Mouse (Mus musculus) heart, embryonic 16.5 days (tissue): Measurements from ENCODE around the gene Dusp7. TPM values are rescaled to one million over a fixed set of nuclear protein-coding genes. Genes with fewer than 3 reads are reported as not detected.

Source experiments
- ATAC-seq: fragments of 200-750 bp; cut with Nextera tagmentation; replicated peaks from 2 replicates; pipeline ENCODE4 v1.8.0; 2017; ENCODE audit warnings: moderate number of reproducible peaks; ENCODE audit not compliant: insufficient read depth, low FRiP score; ENCODE audit errors: extremely low read depth
- H3K27ac ChIP-seq: fragments of 300-500 bp; sonication (generic); 2 replicates; pipeline ENCODE4 v1.5.1; 2014; ENCODE audit warnings: mild to moderate bottlenecking, low read length, control low read depth, moderate library complexity
- H3K27me3 ChIP-seq: fragments of 300-500 bp; sonication (generic); 2 replicates; pipeline ENCODE4 v1.6.1; 2014; ENCODE audit warnings: low read length, mixed read lengths; ENCODE audit not compliant: control insufficient read depth, insufficient read depth
- H3K36me3 ChIP-seq: fragments of 300-500 bp; sonication (generic); 2 replicates; pipeline ENCODE4 v1.6.1; 2014; ENCODE audit not compliant: control insufficient read depth, insufficient read depth
- H3K4me1 ChIP-seq: fragments of 300-500 bp; sonication (generic); 2 replicates; pipeline ENCODE4 v1.6.1; 2014; ENCODE audit warnings: low read length, mixed read lengths; ENCODE audit not compliant: control insufficient read depth, insufficient read depth
- H3K4me2 ChIP-seq: fragments of 300-500 bp; sonication (generic); 2 replicates; pipeline ENCODE4 v1.6.1; 2014; ENCODE audit warnings: low read depth, mild to moderate bottlenecking, control low read depth, low read length
- H3K4me3 ChIP-seq: fragments of 300-500 bp; sonication (generic); 2 replicates; pipeline ENCODE4 v1.5.1; 2014; ENCODE audit warnings: mild to moderate bottlenecking, control low read depth, low read length
- H3K9ac ChIP-seq: fragments of 300-500 bp; sonication (generic); 2 replicates; pipeline ENCODE4 v1.6.1; 2014; ENCODE audit warnings: low read length, control low read depth
- H3K9me3 ChIP-seq: fragments of 300-500 bp; sonication (generic); replicated peaks from 2 replicates; pipeline ENCODE4 v1.6.1; 2016; ENCODE audit warnings: low read length; ENCODE audit not compliant: control insufficient read depth
- WGBS: fragments of 180-500 bp; shearing (Covaris S2); extraction: QIAGEN DNeasy Blood & Tissue Kit; methylation state at CpG from one replicate; pipeline ENCODE4 v1.1.7; 2014; 5-methylcytosine and 5-hydroxymethylcytosine counted together
- polyA plus RNA-seq: library from polyadenylated mRNA; unstranded; fragments of >200 nt; fragmentation: Nextera tagmentation; extraction: Ambion mirVana; gene quantifications from 2 replicates; pipeline ENCODE4 v1.2.1, GENCODE M21; 2015

Dusp7 gene
- polyA plus RNA-seq, 1 experiment from 2014 or later: 7.9 TPM

DNA sequence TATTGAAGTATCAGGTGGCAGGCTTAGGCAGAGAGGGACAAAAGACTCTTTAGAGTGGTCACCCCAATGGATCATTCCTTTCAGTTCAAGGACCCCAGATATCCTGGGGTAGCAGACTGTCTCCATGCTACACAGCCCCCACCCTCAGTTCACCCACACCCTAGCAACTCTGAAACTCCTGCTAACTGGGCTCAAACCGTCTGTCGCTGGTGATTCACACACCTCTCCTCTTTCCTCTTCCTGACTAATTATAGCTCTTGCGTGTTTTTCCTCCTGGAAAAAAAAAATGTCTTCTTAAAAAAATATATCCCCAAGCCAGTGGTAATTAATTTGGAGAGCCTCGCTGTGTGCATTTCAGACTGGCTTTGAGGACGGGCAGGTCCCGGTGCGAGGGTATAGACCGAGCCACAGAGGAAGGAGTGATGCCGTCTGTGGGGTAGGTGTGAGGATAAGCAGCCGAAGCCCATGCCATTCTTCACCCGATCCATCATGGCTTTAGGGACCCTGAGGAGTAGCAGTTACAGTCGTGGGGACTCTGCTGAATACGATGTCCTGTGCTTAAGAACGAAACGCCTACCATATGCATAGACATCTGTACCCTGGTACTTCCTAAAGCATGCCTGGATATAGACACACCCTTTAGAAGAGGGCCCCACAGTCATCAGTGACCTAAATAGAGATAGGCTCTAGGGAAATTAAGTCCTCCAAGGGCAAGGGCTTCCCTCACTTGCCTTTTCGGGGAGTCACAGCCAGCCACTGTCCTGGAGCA, 34.4 kb downstream of the Dusp7 start:
- Histone ChIP-seq H3K4me1 (peaks cover 45% of the 10 kb centered on the region), H3K9ac (no peak overlapping the region), H3K36me3 (no peaks in the 10 kb centered on the region), H3K27me3 (no peaks in the 10 kb centered on the region), H3K27ac (no peak overlapping the region), H3K4me2 (no peak overlapping the region), H3K4me3 (no peak overlapping the region), H3K9me3 (no peaks in the 10 kb centered on the region)
- ATAC-seq: no peak
- 69% methylated on average over 16 of the region's 16 CpGs for WGBS

GRCm38 (mm10) chr9:106405275-106405674, 36.8 kb downstream of the Dusp7 start:
- Histone ChIP-seq H3K9ac (no peak overlapping the region), H3K9me3 (no peaks in the 10 kb centered on the region), H3K4me1 (peaks cover 41% of the 10 kb centered on the region), H3K4me3 (no peak overlapping the region), H3K27me3 (no peaks in the 10 kb centered on the region), H3K4me2 (peak overlapping the region; percentile 17; the same call in 1 of the 2 replicates), H3K27ac (peak overlapping the region; percentile 85), H3K36me3 (no peaks in the 10 kb centered on the region)
- peak; percentile 71 for ATAC-seq
- WGBS: 14% methylated on average over 6 of the region's 6 CpGs

DNA sequence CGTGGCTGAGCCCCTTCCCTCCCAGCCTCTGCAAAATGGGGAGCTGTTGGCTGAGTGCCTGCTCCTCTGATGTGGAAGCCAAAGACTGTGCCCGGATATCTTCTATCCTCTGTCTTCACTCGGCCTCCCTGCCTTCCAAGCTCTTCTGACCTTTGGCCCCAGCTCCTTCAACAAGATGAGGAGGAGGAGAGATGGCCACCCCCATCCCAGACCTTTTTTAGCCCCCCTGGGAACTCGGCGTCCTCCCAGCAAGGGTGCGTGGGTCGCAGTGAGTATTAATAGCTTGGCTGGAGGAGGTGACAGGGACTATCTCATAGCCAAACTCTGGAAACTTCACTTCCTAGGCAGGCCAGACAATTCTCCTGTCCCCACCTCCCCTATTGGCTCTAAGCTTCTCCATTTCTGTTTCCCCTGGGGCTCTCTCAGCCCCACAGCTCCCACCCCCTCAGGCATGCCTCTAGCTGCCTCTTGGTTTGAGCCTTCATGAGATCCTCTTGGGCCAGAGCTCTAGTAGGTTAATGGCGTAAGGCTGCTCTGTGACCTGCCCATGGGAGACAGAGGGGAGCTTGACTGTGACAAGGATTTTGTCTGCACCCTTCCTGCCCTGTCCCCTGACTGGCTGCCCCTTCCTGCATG, 38.1 kb downstream of the Dusp7 start:
- Histone ChIP-seq H3K4me1 (peaks cover 41% of the 10 kb centered on the region), H3K4me2 (0 out of 2 replicates have a peak overlapping the region, but pooled peaks have one; percentile 14)

DNA sequence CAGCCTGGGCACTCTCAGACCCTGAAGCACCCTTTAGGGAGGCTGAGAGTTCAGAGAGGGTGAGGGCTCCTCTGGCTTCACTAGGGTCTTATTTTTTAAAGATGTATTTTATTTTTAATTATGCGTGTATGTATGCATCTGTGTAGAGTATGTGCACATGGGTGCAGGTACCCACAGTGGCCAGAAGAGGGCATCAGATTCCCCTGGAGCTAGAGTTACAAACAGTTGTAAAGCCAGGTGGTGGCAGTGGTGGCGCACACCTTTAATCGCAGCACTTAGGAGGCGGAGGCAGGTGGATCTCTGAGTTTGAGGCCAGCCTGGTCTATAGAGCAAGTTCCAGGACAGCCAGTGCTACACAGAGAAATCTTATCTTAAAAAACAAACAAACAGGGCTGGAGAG, 40.7 kb downstream of the Dusp7 start:
- no peak overlapping the region for H3K9ac ChIP-seq
- no peak overlapping the region for H3K27ac ChIP-seq
- 97% methylated on average over 4 of the region's 4 CpGs for WGBS
- ATAC-seq: no peak
- H3K27me3 ChIP-seq: no peaks in the 10 kb centered on the region
- no peak overlapping the region for H3K4me3 ChIP-seq
- H3K4me2 ChIP-seq: no peak overlapping the region
- H3K36me3 ChIP-seq: no peaks in the 10 kb centered on the region
- peaks cover 22% of the 10 kb centered on the region for H3K4me1 ChIP-seq
- H3K9me3 ChIP-seq: no peaks in the 10 kb centered on the region

More for the DNA sequence above, 38.1 kb downstream of the Dusp7 start:
- no peaks in the 10 kb centered on the region for H3K36me3 ChIP-seq
- H3K9me3 ChIP-seq: no peaks in the 10 kb centered on the region
- H3K4me3 ChIP-seq: no peak overlapping the region
- H3K9ac ChIP-seq: no peak overlapping the region
- H3K27ac ChIP-seq: peak overlapping the region; percentile 64
- H3K27me3 ChIP-seq: no peaks in the 10 kb centered on the region
- peak; percentile 54 for ATAC-seq
- 19% methylated on average over 8 of the region's 8 CpGs for WGBS

GRCm38 (mm10) chr9:106410086-106410650, 41.7 kb downstream of the Dusp7 start:
- no peak for ATAC-seq
- no peak overlapping the region for H3K27ac ChIP-seq
- H3K4me3 ChIP-seq: no peak overlapping the region

GRCm38 (mm10) chr9:106411091-106411594, 42.7 kb downstream of the Dusp7 start:
- Histone ChIP-seq H3K27ac (no peak overlapping the region), H3K36me3 (no peaks in the 10 kb centered on the region), H3K27me3 (no peaks in the 10 kb centered on the region), H3K9me3 (no peaks in the 10 kb centered on the region), H3K4me2 (no peak overlapping the region), H3K4me1 (peaks cover 11% of the 10 kb centered on the region), H3K9ac (no peak overlapping the region), H3K4me3 (no peak overlapping the region)
- 44% methylated on average over 9 of the region's 9 CpGs for WGBS
- no peak for ATAC-seq

More at GRCm38 (mm10) chr9:106410086-106410650, 41.7 kb downstream of the Dusp7 start:
- Histone ChIP-seq H3K9ac (no peak overlapping the region), H3K4me2 (no peak overlapping the region), H3K27me3 (no peaks in the 10 kb centered on the region), H3K4me1 (peaks cover 19% of the 10 kb centered on the region), H3K36me3 (no peaks in the 10 kb centered on the region), H3K9me3 (no peaks in the 10 kb centered on the region)
- WGBS: 85% methylated on average over 2 of the region's 2 CpGs

- no peaks in the 10 kb centered on the region for H3K9me3 ChIP-seq
- ATAC-seq: no peak
- H3K27me3 ChIP-seq: no peaks in the 10 kb centered on the region
- H3K4me3 ChIP-seq: no peak overlapping the region
- no peak overlapping the region for H3K27ac ChIP-seq
- no peak overlapping the region for H3K4me2 ChIP-seq
- no peaks in the 10 kb centered on the region for H3K36me3 ChIP-seq
- no peak overlapping the region for H3K9ac ChIP-seq
- 53% methylated on average over 6 of the region's 6 CpGs for WGBS
- peaks cover 9% of the 10 kb centered on the region for H3K4me1 ChIP-seq
These were observed 43.3 kb downstream of the Dusp7 start for GRCm38 (mm10) chr9:106411729-106412128.

GRCm38 (mm10) chr9:106412210-106412609, 43.8 kb downstream of the Dusp7 start:
- Histone ChIP-seq H3K9ac (no peak overlapping the region), H3K36me3 (no peaks in the 10 kb centered on the region), H3K27ac (no peak overlapping the region), H3K9me3 (no peaks in the 10 kb centered on the region), H3K27me3 (no peaks in the 10 kb centered on the region), H3K4me3 (no peak overlapping the region), H3K4me1 (peaks cover 7% of the 10 kb centered on the region), H3K4me2 (no peak overlapping the region)
- WGBS: 79% methylated on average over 3 of the region's 3 CpGs
- ATAC-seq: no peak

DNA sequence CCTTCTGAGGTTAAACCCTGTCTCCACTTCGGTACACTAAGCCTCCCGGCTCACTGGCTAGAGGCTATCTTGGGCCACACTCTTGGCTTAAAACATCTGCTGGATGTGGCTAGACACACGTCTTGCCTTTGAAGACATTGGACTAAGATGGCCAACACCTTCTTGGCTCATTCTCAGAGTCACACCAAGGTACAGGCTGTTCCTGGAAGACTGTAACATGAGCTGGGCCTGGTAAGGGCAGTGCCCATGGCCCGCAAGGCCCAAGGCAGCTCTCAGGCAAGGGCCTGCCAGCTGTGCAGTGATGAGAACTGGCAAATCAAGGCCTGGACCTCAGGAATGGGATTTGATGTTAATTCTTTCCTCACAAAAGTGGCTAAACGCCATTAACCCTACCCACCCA, 45.2 kb downstream of the Dusp7 start:
- Histone ChIP-seq H3K4me2 (no peak overlapping the region), H3K9me3 (no peaks in the 10 kb centered on the region), H3K9ac (no peak overlapping the region), H3K27ac (no peak overlapping the region), H3K4me3 (no peak overlapping the region), H3K27me3 (no peaks in the 10 kb centered on the region), H3K4me1 (peaks cover 20% of the 10 kb centered on the region), H3K36me3 (no peaks in the 10 kb centered on the region)
- no peak for ATAC-seq
- 80% methylated on average over 5 of the region's 5 CpGs for WGBS
